Mouse (Mus musculus): ENCODE results near the gene Riox2. TPM values are rescaled to one million over a fixed set of nuclear protein-coding genes. Genes with fewer than 3 reads are reported as not detected.

Riox2 gene
- polyA plus RNA-seq, 1 experiment, result 2.3 TPM

DNA sequence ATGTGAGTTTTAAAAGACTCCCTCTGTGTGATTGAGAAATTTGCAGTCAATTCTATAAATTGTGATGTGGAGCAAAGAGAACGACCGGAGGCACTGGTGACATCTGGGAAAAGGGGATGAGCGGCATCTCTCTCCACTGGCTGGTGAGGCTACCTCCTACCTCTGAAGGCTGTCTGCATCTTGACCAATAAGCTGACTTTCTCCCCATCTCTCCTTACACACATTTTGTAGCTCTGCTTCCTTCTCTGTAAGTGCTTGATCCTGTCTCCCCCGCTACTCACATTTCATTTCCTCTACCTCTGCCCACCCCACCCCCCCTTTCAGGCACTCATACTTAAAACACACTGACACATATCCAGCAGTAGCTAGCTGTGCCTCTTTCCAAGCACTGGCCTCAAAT is 69.8 kb downstream of the Riox2 start:
- Histone ChIP-seq H3K36me3 (replicated peaks; ENCODE audit: low read length) (no peaks in the 10 kb centered on the region), H3K4me3 (replicated peaks) (no peak overlapping the region), H3K27me3 (replicated peaks) (no peaks in the 10 kb centered on the region), H3K4me1 (no peaks in the 10 kb centered on the region), H3K9me3 (no peaks in the 10 kb centered on the region)
- TF ChIP-seq GATA1 (IDR thresholded peaks at IDR 0.05; ENCODE audit: borderline replicate concordance, low read length) (no peak), FLI1 (IDR thresholded peaks at IDR 0.05; ENCODE audit: low read length) (no peak)

Other genes starting within 250 kb of the Riox2 start
- not detected in 2 replicates for gene Olfr201, start 199.1 kb upstream of the Riox2 start, polyA plus RNA-seq (2012; ENCODE audit: insufficient read depth, low replicate concordance)
- not detected in 2 replicates for gene Olfr202, start 185.0 kb upstream of the Riox2 start, polyA plus RNA-seq (2012; ENCODE audit: insufficient read depth, low replicate concordance)
- gene Olfr203, start 172.9 kb upstream of the Riox2 start, polyA plus RNA-seq (2012; ENCODE audit: insufficient read depth, low replicate concordance), result not detected in 2 replicates
- gene Olfr204, start 153.5 kb upstream of the Riox2 start, polyA plus RNA-seq (2012; ENCODE audit: insufficient read depth, low replicate concordance), result not detected in 2 replicates
- not detected in 2 replicates for gene Olfr205, start 140.6 kb upstream of the Riox2 start, polyA plus RNA-seq (2012; ENCODE audit: insufficient read depth, low replicate concordance)
- not detected in 2 replicates for gene Olfr206, start 122.5 kb upstream of the Riox2 start, polyA plus RNA-seq (2012; ENCODE audit: insufficient read depth, low replicate concordance)
- not detected in 2 replicates for gene Olfr209, start 107.8 kb upstream of the Riox2 start, polyA plus RNA-seq (2012; ENCODE audit: insufficient read depth, low replicate concordance)
- gene Gabrr3, start 64.4 kb upstream of the Riox2 start, polyA plus RNA-seq (2012; ENCODE audit: insufficient read depth, low replicate concordance), result not detected in 2 replicates
- not detected in 2 replicates for gene Crybg3, start 129.2 kb downstream of the Riox2 start, polyA plus RNA-seq (2012; ENCODE audit: insufficient read depth, low replicate concordance)
- gene Arl6, start 167.6 kb downstream of the Riox2 start, polyA plus RNA-seq (2012; ENCODE audit: insufficient read depth, low replicate concordance), result 2.2 TPM in 1 of 2 replicates, not detected in the other

All from megakaryocyte, embryonic 14.5 days (primary cell).